Mouse (Mus musculus) CH12.LX (cell line): ENCODE measurements at regions not wholly inside any gene's neighbourhood (a gene's known extent, or its start where the extent isn't known, plus 50 kb on each side); places are given as distances from the start of the nearest gene placed in this dataset.

ENCODE experiments used
- DNase-seq: peaks from one replicate; pipeline ENCODE4 v3.0.0-alpha.2; 2013; ENCODE audit errors: extremely low read depth
- H3K27ac ChIP-seq: 2 replicates; pipeline ENCODE4 v1.5.1; 2012; ENCODE audit warnings: low read depth, mild to moderate bottlenecking, control low read depth, moderate library complexity; ENCODE audit not compliant: insufficient read depth
- H3K27me3 ChIP-seq: replicated peaks from 2 replicates; pipeline ENCODE3; 2012; ENCODE audit warnings: inconsistent platforms
- H3K36me3 ChIP-seq, 2 experiments: replicated peaks in 1 of 2; 2 replicates each; pipeline versions ENCODE3 to v1.6.1; 2012; ENCODE audit warnings: inconsistent platforms in 1 of 2, low read length in 1 of 2, mild to moderate bottlenecking in 1 of 2, mixed read lengths in 1 of 2, moderate library complexity in 1 of 2; ENCODE audit not compliant: control insufficient read depth in 1 of 2, insufficient read depth in 1 of 2
- H3K4me1 ChIP-seq, 2 experiments: 2 replicates each; pipeline ENCODE4 v1.6.1; 2012; ENCODE audit warnings: inconsistent platforms in 1 of 2, moderate library complexity in 1 of 2; ENCODE audit not compliant: insufficient read depth in 2 of 2, control insufficient read depth in 1 of 2
- H3K4me2 ChIP-seq: 2 replicates; pipeline ENCODE4 v1.6.1; 2012; ENCODE audit warnings: low read depth, mild to moderate bottlenecking, control low read depth; ENCODE audit not compliant: poor library complexity, insufficient read depth, severe bottlenecking
- H3K4me3 ChIP-seq, 3 experiments: fragments of 150-350 bp in 1 of 3; sonication (generic) in 1 of 3; replicated peaks in 1 of 3; 2 replicates each; pipeline versions ENCODE3 to v1.5.1; 2011 to 2012; ENCODE audit warnings: low read depth in 2 of 3, low read length in 2 of 3, mild to moderate bottlenecking in 2 of 3, moderate library complexity in 2 of 3, control low read depth in 1 of 3, improper control_type of control experiment in 1 of 3, inconsistent platforms in 1 of 3, mixed read lengths in 1 of 3; ENCODE audit not compliant: poor library complexity in 1 of 3
- H3K79me2 ChIP-seq: replicated peaks from 2 replicates; pipeline ENCODE4 v1.6.1; 2012; ENCODE audit warnings: mild to moderate bottlenecking, moderate library complexity; ENCODE audit not compliant: control insufficient read depth, poor library complexity, insufficient read depth, severe bottlenecking; ENCODE audit errors: extremely low read depth
- H3K9ac ChIP-seq: 2 replicates; pipeline ENCODE4 v1.6.1; 2012; ENCODE audit warnings: low read depth, mild to moderate bottlenecking, control low read depth, moderate library complexity; ENCODE audit not compliant: insufficient read depth
- H3K9me3 ChIP-seq: replicated peaks from 2 replicates; pipeline ENCODE3; 2012; ENCODE audit warnings: low read length, inconsistent platforms, mixed read lengths
- CHD2 ChIP-seq: IDR thresholded peaks from 2 replicates; pipeline ENCODE4 v1.6.1; 2011; ENCODE audit warnings: low read length, improper control_type of control experiment
- HCFC1 ChIP-seq: IDR thresholded peaks from 2 replicates; pipeline ENCODE4 v1.6.1; 2012; ENCODE audit warnings: low read depth, mild to moderate bottlenecking, inconsistent platforms, low read length, improper control_type of control experiment
- IRF4 ChIP-seq: IDR thresholded peaks from 2 replicates; pipeline ENCODE4 v1.6.1; 2014; ENCODE audit warnings: low read depth, mild to moderate bottlenecking, inconsistent platforms, low read length, improper control_type of control experiment
- KAT2A ChIP-seq: IDR thresholded peaks from 2 replicates; pipeline ENCODE4 v1.6.1; 2012; ENCODE audit warnings: low read length, improper control_type of control experiment, inconsistent platforms; ENCODE audit not compliant: insufficient replicate concordance
- MAFK ChIP-seq: IDR thresholded peaks from 2 replicates; pipeline ENCODE4 v1.6.1; 2011; ENCODE audit warnings: low read length, improper control_type of control experiment; ENCODE audit not compliant: insufficient replicate concordance
- MAZ ChIP-seq: IDR thresholded peaks from 2 replicates; pipeline ENCODE4 v1.6.1; 2012; ENCODE audit warnings: low read depth, mild to moderate bottlenecking, inconsistent platforms, low read length, improper control_type of control experiment, moderate library complexity
- NELFE ChIP-seq: IDR thresholded peaks from 2 replicates; pipeline ENCODE4 v1.6.1; 2011; ENCODE audit warnings: low read depth, low read length, improper control_type of control experiment
- TBP ChIP-seq: conservative IDR thresholded peaks from 2 replicates; pipeline ENCODE4 v1.6.1; 2011; ENCODE audit warnings: low read depth, low read length, improper control_type of control experiment
- UBTF ChIP-seq: IDR thresholded peaks from 2 replicates; pipeline ENCODE4 v1.6.1; 2012; ENCODE audit warnings: low read depth, mild to moderate bottlenecking, inconsistent platforms, low read length, improper control_type of control experiment, moderate library complexity
- ZC3H11A ChIP-seq: IDR thresholded peaks from 2 replicates; pipeline ENCODE4 v1.6.1; 2012; ENCODE audit warnings: low read depth, mild to moderate bottlenecking, inconsistent platforms, low read length, improper control_type of control experiment
- ZMIZ1 ChIP-seq: IDR thresholded peaks from 2 replicates; pipeline ENCODE4 v1.6.1; 2012; ENCODE audit warnings: low read depth, mild to moderate bottlenecking, inconsistent platforms, low read length, improper control_type of control experiment
- dilution Hi-C: fragments of 300-500 bp; cut with MboI; formaldehyde crosslinking; loops from 2 replicates; pipeline ENCODE4 v1.14.3; 2020; ENCODE audit warnings: low sequenced_read_pairs; ENCODE audit not compliant: extremely low pct_unique_long_range_greater_than_20kb, extremely low pct_ligation_motif_present
- in situ Hi-C: fragments of 300-500 bp; cut with MboI; formaldehyde crosslinking; loops from 3 replicates; pipeline ENCODE4 v1.14.3; 2019; ENCODE audit warnings: low sequenced_read_pairs, low pct_ligation_motif_present, low pct_unique_long_range_greater_than_20kb, mixed read lengths

DNA sequence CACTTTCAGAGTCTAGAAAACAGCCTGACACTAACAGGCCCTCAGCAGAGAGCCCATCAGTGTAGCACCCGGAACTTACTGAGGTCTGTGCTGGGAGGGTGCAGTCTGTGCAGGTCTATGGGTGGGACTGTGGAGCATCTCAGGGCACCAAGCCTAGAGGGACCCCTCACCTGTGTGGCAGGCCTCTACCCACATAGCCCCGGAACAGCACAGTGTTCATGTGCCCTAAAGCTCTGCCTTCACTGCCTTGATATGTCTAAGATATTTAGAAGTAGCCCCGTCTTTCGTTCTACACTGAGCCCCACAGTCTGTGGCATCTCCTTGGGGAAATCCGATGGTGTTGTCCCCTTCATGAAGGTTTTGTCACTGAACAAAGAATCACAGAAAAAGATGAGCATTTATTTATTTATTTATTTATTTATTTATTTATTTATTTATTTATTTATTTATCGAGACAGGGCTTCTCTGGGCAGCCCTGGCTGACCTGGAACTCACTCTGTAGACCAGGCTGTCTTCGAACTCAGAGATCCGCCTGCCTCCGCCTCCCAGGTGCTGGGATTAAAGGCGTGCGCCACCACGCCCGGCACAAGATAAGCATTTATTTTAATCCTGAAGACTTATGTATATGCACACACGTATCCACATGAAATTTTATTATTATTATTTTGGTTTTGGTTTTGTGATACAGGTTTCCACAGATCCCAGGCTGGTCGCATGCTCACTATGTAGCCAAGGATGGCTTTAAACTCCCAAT lies 55.2 kb upstream of the Parp11 start:
- no peaks in the 10 kb centered on the region for H3K79me2 ChIP-seq
- H3K36me3 ChIP-seq: no peaks in the 10 kb centered on the region
- in situ Hi-C loops (no loop called here), dilution Hi-C loops (no loop called here)
- H3K27ac ChIP-seq: no peak overlapping the region
- no peak overlapping the region for H3K4me3 ChIP-seq
- no peaks in the 10 kb centered on the region for H3K27me3 ChIP-seq
- TF ChIP-seq MAFK (no peak), KAT2A (no peak), UBTF (no peak)
- no peak overlapping the region for H3K4me2 ChIP-seq
- no peak for DNase-seq
- peaks cover 0 to 3% of the 10 kb centered on the region in 2 experiments; a peak in 1 of 4 replicates for H3K4me1 ChIP-seq
- H3K9ac ChIP-seq: no peak overlapping the region
- no peaks in the 10 kb centered on the region for H3K9me3 ChIP-seq

DNA sequence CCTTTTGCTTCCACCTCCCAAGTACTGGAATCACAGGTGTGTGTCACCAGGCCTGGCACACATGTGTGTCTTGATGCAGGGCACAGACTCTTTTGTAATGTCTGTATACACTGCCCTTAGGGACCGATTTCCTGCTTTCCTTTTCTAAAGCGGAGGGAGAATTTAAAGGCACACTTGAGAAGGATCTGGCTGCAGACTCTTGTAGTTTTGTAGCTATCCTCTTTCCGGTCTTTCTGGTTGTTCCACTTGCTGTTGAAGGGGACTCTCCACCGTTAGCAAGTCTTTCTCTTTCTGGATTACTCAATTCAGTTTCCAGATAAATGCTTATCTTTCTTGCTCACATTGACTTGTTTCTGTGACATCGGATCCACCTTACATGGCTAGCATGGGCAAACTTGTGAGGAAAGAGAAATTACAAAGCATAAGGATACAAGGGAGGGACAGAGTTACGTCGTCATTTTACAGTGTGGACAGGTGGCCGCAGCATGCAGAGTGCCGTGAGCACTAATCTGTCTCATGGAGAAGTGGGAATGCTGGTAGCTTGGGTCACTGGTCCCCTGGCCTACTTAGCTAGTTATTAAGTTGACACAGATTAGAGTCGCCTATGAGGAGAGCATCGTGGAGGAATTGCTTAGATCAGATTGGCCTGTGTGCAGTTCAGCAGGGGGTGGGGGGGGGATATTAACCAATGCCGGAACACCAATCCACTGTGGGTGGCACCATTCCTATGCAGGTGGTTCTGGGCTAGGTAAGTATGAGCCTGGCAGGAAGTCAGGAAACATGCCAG lies 54.4 kb upstream of the Parp11 start:
- Histone ChIP-seq H3K36me3 (no peaks in the 10 kb centered on the region), H3K4me1 (peaks cover 0 to 3% of the 10 kb centered on the region in 2 experiments; a peak in 1 of 4 replicates), H3K27ac (no peak overlapping the region), H3K4me3 (no peak overlapping the region), H3K79me2 (no peaks in the 10 kb centered on the region), H3K9ac (no peak overlapping the region), H3K27me3 (no peaks in the 10 kb centered on the region), H3K4me2 (no peak overlapping the region), H3K9me3 (no peaks in the 10 kb centered on the region)
- in situ Hi-C loops (no loop called here), dilution Hi-C loops (no loop called here)
- DNase-seq: no peak
- TF ChIP-seq IRF4 (no peak), MAZ (no peak), KAT2A (no peak), MAFK (no peak), ZC3H11A (no peak), ZMIZ1 (no peak), HCFC1 (no peak), NELFE (no peak), CHD2 (no peak), TBP (no peak)
- TF ChIP-seq, all 38 proteins: peak for 0
